Mouse (Mus musculus): ENCODE data around the gene Gal3st2b. TPM values are rescaled to one million over a fixed set of nuclear protein-coding genes. Genes with fewer than 3 reads are reported as not detected.
"Not testable (repeated sequence)": the region's sequence is repeated elsewhere in the genome, so short reads cannot be mapped to it uniquely, and the experiment has no call there.

Gal3st2b gene
- total and polyA plus RNA-seq, 3 experiments, result 0.22 to 1.1 TPM; not detected in 1

DNA sequence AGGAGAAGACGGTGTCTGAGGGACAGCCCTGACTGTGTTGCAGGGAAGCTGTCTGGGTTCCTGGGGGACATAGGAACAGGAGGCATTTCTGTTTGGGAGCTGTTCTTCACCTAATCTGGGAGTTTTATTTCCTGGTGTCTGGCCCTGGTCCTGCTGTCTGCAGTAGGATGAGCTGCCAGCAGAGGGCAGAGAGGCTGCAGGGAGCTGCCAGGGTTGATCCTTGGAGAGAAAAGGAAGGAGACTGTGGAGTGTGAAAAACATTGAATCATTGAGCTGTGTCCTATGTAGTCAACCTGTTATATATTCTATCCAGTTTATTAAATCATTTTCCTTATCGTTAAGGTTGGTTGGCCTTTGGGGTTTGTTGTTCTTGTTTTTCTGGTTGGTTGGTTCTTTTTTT, 62.8 kb downstream of the Gal3st2b start:
- H3K9me3 ChIP-seq (replicated peaks); H3K4me3 ChIP-seq (ENCODE audit: low read depth, low read length); H3K36me3 ChIP-seq (replicated peaks); H3K4me1 ChIP-seq (ENCODE audit: insufficient read depth, low read depth, low read length); H3K27me3 ChIP-seq (ENCODE audit: insufficient read depth, low read length); DNase-seq (ENCODE audit: low spot score): not testable (repeated sequence)
- ATAC-seq (ENCODE audit: extremely low read depth, insufficient number of reproducible peaks, low FRiP score, poor library complexity, severe bottlenecking), result peak; percentile 42; the same call in 1 of the 2 replicates

DNA sequence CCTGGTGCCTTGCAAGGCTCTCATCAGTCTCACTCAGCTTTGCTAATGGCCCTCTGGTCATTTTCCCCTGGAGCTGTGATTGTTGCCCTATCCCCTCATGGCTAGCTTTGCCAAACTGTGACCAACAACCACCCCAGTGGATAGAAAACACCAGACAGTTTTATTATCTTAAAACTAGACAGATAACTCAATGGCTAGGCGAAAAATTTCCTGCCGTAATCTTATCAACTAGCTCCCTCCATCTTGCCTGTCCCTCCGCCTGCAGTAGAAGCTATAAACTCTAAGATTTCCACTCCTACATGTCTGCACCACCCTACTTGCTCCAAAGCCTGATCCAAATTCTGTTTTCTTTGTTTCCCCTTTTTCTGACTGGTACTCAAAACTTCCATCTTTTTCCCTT, 68.1 kb downstream of the Gal3st2b start:
- DNase-seq (ENCODE audit: low spot score) (no peak), ATAC-seq (ENCODE audit: extremely low read depth, insufficient number of reproducible peaks, low FRiP score, poor library complexity, severe bottlenecking) (no peak)
- no peaks in the 10 kb centered on the region for H3K27me3 ChIP-seq (ENCODE audit: insufficient read depth, low read length)
- no peak overlapping the region for H3K4me3 ChIP-seq (ENCODE audit: low read depth, low read length)
- no peaks in the 10 kb centered on the region for H3K9me3 ChIP-seq (replicated peaks)
- TF ChIP-seq GATA1 (IDR thresholded peaks at IDR 0.05; ENCODE audit: borderline replicate concordance, low read length), result no peak
- no peak for TF ChIP-seq GATA2 (IDR thresholded peaks at IDR 0.05; ENCODE audit: borderline replicate concordance, low read depth, low read length)
- TF ChIP-seq POLR2AphosphoS5 (IDR thresholded peaks at IDR 0.05; ENCODE audit: insufficient replicate concordance, low read depth, low read length), result no peak
- TF ChIP-seq TAL1 (conservative IDR thresholded peaks at IDR 0.05; ENCODE audit: low read depth, low read length), result no peak
- no peak for TF ChIP-seq CTCF (IDR thresholded peaks at IDR 0.05; ENCODE audit: low read depth, low read length)
- H3K4me1 ChIP-seq (ENCODE audit: insufficient read depth, low read depth, low read length), result peaks cover 4% of the 10 kb centered on the region
- H3K36me3 ChIP-seq (replicated peaks), result no peaks in the 10 kb centered on the region

DNA sequence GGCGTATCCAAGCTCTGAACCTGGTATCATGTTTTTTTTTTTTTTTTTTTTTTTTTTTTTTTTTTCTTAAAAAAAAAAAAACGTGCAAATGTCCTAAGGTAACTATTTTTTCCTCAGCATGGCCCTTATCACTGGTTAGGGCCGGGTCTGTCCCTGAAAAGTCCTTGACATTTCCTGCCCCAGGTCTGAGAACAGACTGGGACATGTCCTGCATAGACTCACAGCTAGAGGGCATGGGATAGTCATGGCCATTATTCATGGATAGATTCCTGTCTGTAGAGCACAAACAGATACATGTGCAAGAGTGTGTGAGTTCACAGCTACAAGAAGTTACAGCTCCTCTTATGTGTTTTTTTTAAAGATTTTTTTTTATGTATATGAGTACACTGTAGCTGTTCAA, 70.7 kb downstream of the Gal3st2b start:
- no peaks in the 10 kb centered on the region for H3K36me3 ChIP-seq (replicated peaks)
- TF ChIP-seq POLR2AphosphoS5 (IDR thresholded peaks at IDR 0.05; ENCODE audit: insufficient replicate concordance, low read depth, low read length) (no peak), GATA1 (IDR thresholded peaks at IDR 0.05; ENCODE audit: borderline replicate concordance, low read length) (no peak), CTCF (IDR thresholded peaks at IDR 0.05; ENCODE audit: low read depth, low read length) (no peak), GATA2 (IDR thresholded peaks at IDR 0.05; ENCODE audit: borderline replicate concordance, low read depth, low read length) (no peak), TAL1 (conservative IDR thresholded peaks at IDR 0.05; ENCODE audit: low read depth, low read length) (no peak)
- no peak overlapping the region for H3K4me3 ChIP-seq (ENCODE audit: low read depth, low read length)
- no peaks in the 10 kb centered on the region for H3K27me3 ChIP-seq (ENCODE audit: insufficient read depth, low read length)
- no peak for ATAC-seq (ENCODE audit: extremely low read depth, insufficient number of reproducible peaks, low FRiP score, poor library complexity, severe bottlenecking)
- no peak for DNase-seq (ENCODE audit: low spot score)
- H3K4me1 ChIP-seq (ENCODE audit: insufficient read depth, low read depth, low read length), result peaks cover 7% of the 10 kb centered on the region
- H3K9me3 ChIP-seq (replicated peaks), result no peaks in the 10 kb centered on the region

DNA sequence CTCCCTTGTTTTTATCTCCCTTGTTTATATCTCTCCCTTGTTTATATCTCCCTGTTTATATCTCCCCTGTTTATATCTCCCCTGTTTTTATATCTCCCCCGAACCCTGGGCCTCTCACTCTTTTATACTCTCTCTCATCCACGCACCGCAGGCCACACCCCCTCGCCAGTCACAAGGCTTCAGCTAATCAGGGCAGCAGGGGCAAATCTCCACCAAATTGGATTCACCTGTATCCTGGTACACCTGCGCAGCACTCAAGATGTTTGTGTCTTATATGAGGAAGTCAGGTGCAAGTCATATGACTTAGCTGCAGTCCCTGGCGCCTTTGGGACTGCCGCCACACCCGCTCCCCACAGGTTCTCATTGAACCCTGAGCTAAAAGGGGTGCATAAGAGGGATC, 72.1 kb downstream of the Gal3st2b start, which contains the start of gene Gal3st2c:
Gal3st2c (plus strand) TSS at position 301 of the 400 bp plus-strand sequence.
- not testable (repeated sequence) for ATAC-seq (ENCODE audit: extremely low read depth, insufficient number of reproducible peaks, low FRiP score, poor library complexity, severe bottlenecking); H3K9me3 ChIP-seq (replicated peaks); H3K4me3 ChIP-seq (ENCODE audit: low read depth, low read length); H3K27me3 ChIP-seq (ENCODE audit: insufficient read depth, low read length); DNase-seq (ENCODE audit: low spot score); H3K36me3 ChIP-seq (replicated peaks)
- H3K4me1 ChIP-seq (ENCODE audit: insufficient read depth, low read depth, low read length), result peaks cover 10% of the 10 kb centered on the region

DNA sequence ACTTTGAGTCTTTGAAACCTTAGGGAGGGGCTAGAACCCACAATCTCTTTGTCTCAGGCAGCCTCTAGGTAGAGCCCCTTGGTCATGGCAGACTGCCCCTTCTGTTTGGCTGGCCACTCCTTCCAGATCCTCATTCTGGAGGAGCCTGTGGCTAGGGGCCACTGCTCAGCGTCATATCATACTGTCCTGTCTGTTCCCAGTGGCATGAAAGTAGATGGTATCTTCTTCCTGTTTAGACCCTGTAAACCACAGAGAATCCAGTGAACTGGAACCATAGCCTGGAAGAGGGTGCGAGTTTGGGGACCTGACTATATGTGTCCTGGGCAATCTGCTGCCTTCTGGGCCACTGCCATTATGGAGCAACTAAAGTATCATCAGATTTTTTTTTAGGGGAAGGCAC, 73.0 kb downstream of the Gal3st2b start:
- DNase-seq (ENCODE audit: low spot score); H3K4me3 ChIP-seq (ENCODE audit: low read depth, low read length); H3K36me3 ChIP-seq (replicated peaks); H3K27me3 ChIP-seq (ENCODE audit: insufficient read depth, low read length); H3K9me3 ChIP-seq (replicated peaks): not testable (repeated sequence)
- peak; percentile 77 for ATAC-seq (ENCODE audit: extremely low read depth, insufficient number of reproducible peaks, low FRiP score, poor library complexity, severe bottlenecking)
- H3K4me1 ChIP-seq (ENCODE audit: insufficient read depth, low read depth, low read length), result peaks cover 10% of the 10 kb centered on the region

DNA sequence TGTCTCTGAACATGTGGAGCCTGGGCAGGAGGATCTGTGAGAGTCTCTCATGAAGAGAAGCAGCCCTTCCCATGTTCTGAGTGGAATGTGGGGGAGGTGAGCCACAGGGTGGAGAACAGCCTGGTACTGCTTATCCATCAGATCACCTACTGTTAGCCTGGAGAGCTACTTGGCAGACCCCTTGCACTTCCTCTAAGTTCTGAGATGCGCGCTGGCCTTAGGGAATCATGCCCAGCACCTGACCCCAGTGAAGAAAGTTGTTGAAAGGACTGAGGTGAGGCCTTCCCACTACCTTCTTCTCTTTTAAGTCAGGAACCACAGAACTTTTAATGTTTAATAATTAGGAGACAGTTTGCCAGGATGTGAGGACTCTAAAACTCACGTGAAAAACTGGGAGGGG, 73.4 kb downstream of the Gal3st2b start:
- not testable (repeated sequence) for ATAC-seq (ENCODE audit: extremely low read depth, insufficient number of reproducible peaks, low FRiP score, poor library complexity, severe bottlenecking); H3K27me3 ChIP-seq (ENCODE audit: insufficient read depth, low read length)

More for the DNA sequence above, 73.4 kb downstream of the Gal3st2b start:
- H3K36me3 ChIP-seq (replicated peaks); H3K9me3 ChIP-seq (replicated peaks); DNase-seq (ENCODE audit: low spot score); H3K4me3 ChIP-seq (ENCODE audit: low read depth, low read length): not testable (repeated sequence)
- peaks cover 10% of the 10 kb centered on the region for H3K4me1 ChIP-seq (ENCODE audit: insufficient read depth, low read depth, low read length)

Other genes with a start within 250 kb of the Gal3st2b start
- gene Bok, start 232.7 kb upstream of the Gal3st2b start, total RNA-seq (2014; fragmentation: Nextera tagmentation), result not detected in 2 replicates
- gene Bok, start 232.7 kb upstream of the Gal3st2b start, total RNA-seq (2017), result 0.41 TPM in 1 of 2 replicates, not detected in the other
- gene Bok, start 232.7 kb upstream of the Gal3st2b start, polyA plus RNA-seq (2012), result not detected in 2 replicates
- 78.9 and 82.2 TPM in 2 replicates for gene Atg4b, start 166.8 kb upstream of the Gal3st2b start, total RNA-seq (2014; fragmentation: Nextera tagmentation)
- gene Atg4b, start 166.8 kb upstream of the Gal3st2b start, total RNA-seq (2017), result 82.0 and 91.0 TPM in 2 replicates
- gene Atg4b, start 166.8 kb upstream of the Gal3st2b start, polyA plus RNA-seq (2012), result 4.4 and 6.9 TPM in 2 replicates
- gene Thap4, start 163.4 kb upstream of the Gal3st2b start, total RNA-seq (2014; fragmentation: Nextera tagmentation), result 30.3 and 39.4 TPM in 2 replicates
- gene Thap4, start 163.4 kb upstream of the Gal3st2b start, total RNA-seq (2017), result 27.9 and 31.2 TPM in 2 replicates
- 60.1 and 71.1 TPM in 2 replicates for gene Thap4, start 163.4 kb upstream of the Gal3st2b start, polyA plus RNA-seq (2012)
- 291 and 319 TPM in 2 replicates for gene Dtymk, start 116.4 kb upstream of the Gal3st2b start, total RNA-seq (2014; fragmentation: Nextera tagmentation)
- gene Dtymk, start 116.4 kb upstream of the Gal3st2b start, total RNA-seq (2017), result 414 and 485 TPM in 2 replicates
- gene Dtymk, start 116.4 kb upstream of the Gal3st2b start, polyA plus RNA-seq (2012), result 129 and 148 TPM in 2 replicates
- gene Ing5, start 114.3 kb upstream of the Gal3st2b start, total RNA-seq (2014; fragmentation: Nextera tagmentation), result 21.4 and 43.3 TPM in 2 replicates
- gene Ing5, start 114.3 kb upstream of the Gal3st2b start, total RNA-seq (2017), result 32.0 and 41.4 TPM in 2 replicates
- gene Ing5, start 114.3 kb upstream of the Gal3st2b start, polyA plus RNA-seq (2012), result 1.6 and 3.4 TPM in 2 replicates
- 15.0 and 21.4 TPM in 2 replicates for gene D2hgdh, start 93.4 kb upstream of the Gal3st2b start, total RNA-seq (2014; fragmentation: Nextera tagmentation)
- gene D2hgdh, start 93.4 kb upstream of the Gal3st2b start, total RNA-seq (2017), result 11.8 and 14.7 TPM in 2 replicates
- 2.3 and 3.4 TPM in 2 replicates for gene D2hgdh, start 93.4 kb upstream of the Gal3st2b start, polyA plus RNA-seq (2012)
- not detected in 2 replicates for gene Gal3st2, start 57.0 kb upstream of the Gal3st2b start, total RNA-seq (2014; fragmentation: Nextera tagmentation)
- not detected in 2 replicates for gene Gal3st2, start 57.0 kb upstream of the Gal3st2b start, total RNA-seq (2017)
- not detected in 2 replicates for gene Gal3st2, start 57.0 kb upstream of the Gal3st2b start, polyA plus RNA-seq (2012)
- 0.39 TPM in 1 of 2 replicates, not detected in the other for gene Gal3st2c, start 72.2 kb downstream of the Gal3st2b start, total RNA-seq (2014; fragmentation: Nextera tagmentation)
- 0.11 and 0.12 TPM in 2 replicates for gene Gal3st2c, start 72.2 kb downstream of the Gal3st2b start, total RNA-seq (2017)
- not detected in 2 replicates for gene Gal3st2c, start 72.2 kb downstream of the Gal3st2b start, polyA plus RNA-seq (2012)
- not detected in 2 replicates for gene Neu4, start 102.1 kb downstream of the Gal3st2b start, total RNA-seq (2014; fragmentation: Nextera tagmentation)
- 0.17 and 0.22 TPM in 2 replicates for gene Neu4, start 102.1 kb downstream of the Gal3st2b start, total RNA-seq (2017)
- gene Neu4, start 102.1 kb downstream of the Gal3st2b start, polyA plus RNA-seq (2012), result not detected in 2 replicates
- 5.7 and 11.7 TPM in 2 replicates for gene Pdcd1, start 134.2 kb downstream of the Gal3st2b start, total RNA-seq (2014; fragmentation: Nextera tagmentation)
- 0.05 TPM in 1 of 2 replicates, not detected in the other for gene Pdcd1, start 134.2 kb downstream of the Gal3st2b start, total RNA-seq (2017)
- 0.80 and 0.93 TPM in 2 replicates for gene Pdcd1, start 134.2 kb downstream of the Gal3st2b start, polyA plus RNA-seq (2012)

All from G1E (cell line).